Mouse (Mus musculus): ENCODE data around the gene Tspo. TPM values are rescaled to one million over a fixed set of nuclear protein-coding genes. Genes with fewer than 3 reads are reported as not detected.

Tspo gene
- total and polyA plus RNA-seq, 3 experiments: 20.8 to 70.3 (median 42.4) TPM

DNA sequence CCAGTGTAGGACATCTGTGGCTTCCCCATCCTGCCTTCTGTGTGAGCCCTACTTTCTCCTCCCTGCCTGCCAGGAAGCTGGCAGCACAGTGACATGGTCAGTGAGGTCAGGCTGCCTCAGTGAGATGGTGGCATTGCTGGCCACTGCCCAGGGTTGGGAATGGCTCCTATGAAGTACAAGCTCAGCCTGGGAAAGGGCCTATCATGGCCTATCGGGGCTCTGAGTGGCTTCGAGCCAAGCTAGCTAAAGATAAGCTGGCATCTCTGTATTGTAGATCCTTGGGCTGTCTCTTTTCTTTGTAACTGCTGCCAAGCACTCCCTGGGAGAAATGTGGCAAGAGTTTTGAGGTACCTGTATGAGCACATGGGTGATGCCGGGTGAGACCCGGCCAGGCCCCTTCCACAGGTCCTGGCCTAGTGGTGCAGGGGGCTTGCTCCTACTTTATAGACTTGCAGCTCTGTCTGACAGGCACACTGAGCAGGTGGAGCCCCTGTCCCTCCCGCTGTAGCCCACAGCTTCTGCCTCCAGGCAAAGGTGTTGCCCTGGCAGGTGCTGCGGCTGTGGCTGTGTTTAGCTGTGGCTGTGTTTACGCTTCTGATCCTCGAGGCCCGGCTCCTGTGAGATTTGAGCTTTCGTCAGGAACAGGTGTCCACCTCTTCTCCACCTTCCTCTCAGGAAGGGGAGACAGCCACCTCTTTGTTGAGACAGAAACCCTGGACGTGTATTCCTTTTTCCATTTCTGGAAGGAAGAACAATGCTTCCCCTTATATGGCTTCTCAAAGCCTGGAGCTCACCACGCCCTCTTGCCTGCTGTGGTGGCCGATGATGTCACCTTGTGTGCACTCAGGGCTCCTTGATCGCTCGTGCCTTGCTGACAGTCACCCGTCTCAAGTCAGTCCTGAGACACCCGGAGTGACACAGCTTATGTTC is 28.2 kb upstream of the Tspo start:
- in situ Hi-C loops (cut with MboI; ENCODE audit: low pct_ligation_motif_present, low pct_unique_long_range_greater_than_20kb, low sequenced_read_pairs) (no loop called here), dilution Hi-C loops (cut with MboI; ENCODE audit: extremely low pct_ligation_motif_present, extremely low pct_unique_long_range_greater_than_20kb, low sequenced_read_pairs) (no loop called here)
- Histone ChIP-seq H3K4me3 (replicated peaks in 1 of 3; ENCODE audit: low read depth in 2 of 3, low read length in 2 of 3, poor library complexity in 1 of 3) (no peak overlapping the region), H3K36me3 (replicated peaks in 1 of 2; ENCODE audit: control insufficient read depth in 1 of 2, insufficient read depth in 1 of 2, low read length in 1 of 2) (no peaks in the 10 kb centered on the region), H3K9ac (ENCODE audit: insufficient read depth, low read depth) (no peak overlapping the region), H3K27ac (ENCODE audit: insufficient read depth, low read depth) (no peak overlapping the region), H3K4me2 (ENCODE audit: insufficient read depth, low read depth, poor library complexity, severe bottlenecking) (0 out of 2 replicates have a peak overlapping the region, but pooled peaks have one; percentile 39), H3K79me2 (replicated peaks; ENCODE audit: control insufficient read depth, extremely low read depth, insufficient read depth, poor library complexity, severe bottlenecking) (no peaks in the 10 kb centered on the region), H3K27me3 (replicated peaks) (peaks cover 6% of the 10 kb centered on the region), H3K9me3 (replicated peaks; ENCODE audit: low read length) (peaks cover 5% of the 10 kb centered on the region), H3K4me1 (ENCODE audit: control insufficient read depth in 1 of 2, insufficient read depth in 2 of 2) (peaks cover 15 to 36% of the 10 kb centered on the region in 2 experiments)
- TF ChIP-seq BHLHE40 (IDR thresholded peaks at IDR 0.05; ENCODE audit: low read depth, low read length): peak; percentile 71
- no peak for TF ChIP-seq MAX (IDR thresholded peaks at IDR 0.05; ENCODE audit: low read length)
- peak; percentile 33 for DNase-seq (ENCODE audit: extremely low read depth)

GRCm38 (mm10) chr15:83535890-83536231 is 27.5 kb upstream of the Tspo start:
- Histone ChIP-seq H3K9ac (ENCODE audit: insufficient read depth, low read depth) (no peak overlapping the region), H3K4me1 (ENCODE audit: control insufficient read depth in 1 of 2, insufficient read depth in 2 of 2) (peaks cover 19 to 42% of the 10 kb centered on the region in 2 experiments), H3K27ac (ENCODE audit: insufficient read depth, low read depth) (no peak overlapping the region), H3K27me3 (replicated peaks) (no peaks in the 10 kb centered on the region), H3K4me2 (ENCODE audit: insufficient read depth, low read depth, poor library complexity, severe bottlenecking) (0 out of 2 replicates have a peak overlapping the region, but pooled peaks have one; percentile 39), H3K79me2 (replicated peaks; ENCODE audit: control insufficient read depth, extremely low read depth, insufficient read depth, poor library complexity, severe bottlenecking) (no peaks in the 10 kb centered on the region), H3K9me3 (replicated peaks; ENCODE audit: low read length) (peaks cover 5% of the 10 kb centered on the region), H3K36me3 (replicated peaks in 1 of 2; ENCODE audit: control insufficient read depth in 1 of 2, insufficient read depth in 1 of 2, low read length in 1 of 2) (no peaks in the 10 kb centered on the region), H3K4me3 (replicated peaks in 1 of 3; ENCODE audit: low read depth in 2 of 3, low read length in 2 of 3, poor library complexity in 1 of 3) (no peak overlapping the region)
- DNase-seq (ENCODE audit: extremely low read depth): no peak
- in situ Hi-C loops (cut with MboI; ENCODE audit: low pct_ligation_motif_present, low pct_unique_long_range_greater_than_20kb, low sequenced_read_pairs) (no loop called here), dilution Hi-C loops (cut with MboI; ENCODE audit: extremely low pct_ligation_motif_present, extremely low pct_unique_long_range_greater_than_20kb, low sequenced_read_pairs) (no loop called here)
- TF ChIP-seq POLR2AphosphoS2 (IDR thresholded peaks at IDR 0.05; ENCODE audit: low read depth, low read length): no peak
- no peak for TF ChIP-seq EP300 (IDR thresholded peaks at IDR 0.05; ENCODE audit: low read length)
- no peak for TF ChIP-seq SMC3 (IDR thresholded peaks at IDR 0.05; ENCODE audit: low read depth, low read length)
- TF ChIP-seq TBP (conservative IDR thresholded peaks at IDR 0.05; ENCODE audit: low read depth, low read length): no peak
- TF ChIP-seq UBTF (IDR thresholded peaks at IDR 0.05; ENCODE audit: low read depth, low read length): no peak
- no peak for TF ChIP-seq POLR2A (IDR thresholded peaks at IDR 0.05; ENCODE audit: low read depth, low read length)
- no peak for TF ChIP-seq ZC3H11A (IDR thresholded peaks at IDR 0.05; ENCODE audit: low read depth, low read length)
- TF ChIP-seq ZNF384 (IDR thresholded peaks at IDR 0.05; ENCODE audit: low read depth, low read length): no peak
- TF ChIP-seq MEF2A (IDR thresholded peaks at IDR 0.05; ENCODE audit: borderline replicate concordance, low read depth, low read length): no peak

- dilution Hi-C loops (cut with MboI; ENCODE audit: extremely low pct_ligation_motif_present, extremely low pct_unique_long_range_greater_than_20kb, low sequenced_read_pairs): no loop called here
- Histone ChIP-seq H3K27me3 (replicated peaks) (no peaks in the 10 kb centered on the region), H3K79me2 (replicated peaks; ENCODE audit: control insufficient read depth, extremely low read depth, insufficient read depth, poor library complexity, severe bottlenecking) (no peaks in the 10 kb centered on the region), H3K4me3 (replicated peaks in 1 of 3; ENCODE audit: low read depth in 2 of 3, low read length in 2 of 3, poor library complexity in 1 of 3) (no peak overlapping the region), H3K9ac (ENCODE audit: insufficient read depth, low read depth) (no peak overlapping the region), H3K4me1 (ENCODE audit: control insufficient read depth in 1 of 2, insufficient read depth in 2 of 2) (peaks cover 29 to 63% of the 10 kb centered on the region in 2 experiments), H3K36me3 (replicated peaks in 1 of 2; ENCODE audit: control insufficient read depth in 1 of 2, insufficient read depth in 1 of 2, low read length in 1 of 2) (no peaks in the 10 kb centered on the region), H3K4me2 (ENCODE audit: insufficient read depth, low read depth, poor library complexity, severe bottlenecking) (no peak overlapping the region), H3K9me3 (replicated peaks; ENCODE audit: low read length) (no peaks in the 10 kb centered on the region), H3K27ac (ENCODE audit: insufficient read depth, low read depth) (no peak overlapping the region)
- in situ Hi-C loops (cut with MboI; ENCODE audit: low pct_ligation_motif_present, low pct_unique_long_range_greater_than_20kb, low sequenced_read_pairs): no loop called here
- no peak for TF ChIP-seq USF2 (conservative IDR thresholded peaks at IDR 0.05; ENCODE audit: low read depth, low read length)
- no peak for TF ChIP-seq CTCF (conservative IDR thresholded peaks at IDR 0.05 in 1 of 2, IDR thresholded peaks at IDR 0.05 in 1 of 2; ENCODE audit: low read depth in 2 of 2, low read length in 2 of 2)
- TF ChIP-seq IRF4 (IDR thresholded peaks at IDR 0.05; ENCODE audit: low read depth, low read length): no peak
- TF ChIP-seq RCOR1 (conservative IDR thresholded peaks at IDR 0.05; ENCODE audit: low read depth, low read length): no peak
- DNase-seq (ENCODE audit: extremely low read depth): no peak
These were observed 24.5 kb upstream of the Tspo start for GRCm38 (mm10) chr15:83538855-83539254.
